Mouse (Mus musculus) adrenal gland, postnatal 25 days (tissue): ENCODE results near the gene Capn1. TPM values are rescaled to one million over a fixed set of nuclear protein-coding genes. Genes with fewer than 3 reads are reported as not detected.
"Not testable (repeated sequence)": the region's sequence is repeated elsewhere in the genome, so short reads cannot be mapped to it uniquely, and the experiment has no call there.

ENCODE experiments used
- DNase-seq: peaks from one replicate; pipeline ENCODE4 v3.0.0; 2021; ENCODE audit warnings: mixed read lengths
- long read RNA-seq: library from polyadenylated mRNA; stranded (forward); transcript quantifications from one replicate; pipeline ENCODE4 v2.0.0, GENCODE M21; 2021
- total RNA-seq: library from RNA; stranded (reverse); gene quantifications from 2 replicates; pipeline ENCODE4 v1.2.3, GENCODE M21; 2021

Gene Capn1
- total RNA-seq = 28.0 and 40.2 TPM in 2 replicates
- long read RNA-seq, partial matches to known transcripts = 4 of 21 reads
- long read RNA-seq, other reads (novel, unspliced or antisense) = 17 of 21 reads

DNA sequence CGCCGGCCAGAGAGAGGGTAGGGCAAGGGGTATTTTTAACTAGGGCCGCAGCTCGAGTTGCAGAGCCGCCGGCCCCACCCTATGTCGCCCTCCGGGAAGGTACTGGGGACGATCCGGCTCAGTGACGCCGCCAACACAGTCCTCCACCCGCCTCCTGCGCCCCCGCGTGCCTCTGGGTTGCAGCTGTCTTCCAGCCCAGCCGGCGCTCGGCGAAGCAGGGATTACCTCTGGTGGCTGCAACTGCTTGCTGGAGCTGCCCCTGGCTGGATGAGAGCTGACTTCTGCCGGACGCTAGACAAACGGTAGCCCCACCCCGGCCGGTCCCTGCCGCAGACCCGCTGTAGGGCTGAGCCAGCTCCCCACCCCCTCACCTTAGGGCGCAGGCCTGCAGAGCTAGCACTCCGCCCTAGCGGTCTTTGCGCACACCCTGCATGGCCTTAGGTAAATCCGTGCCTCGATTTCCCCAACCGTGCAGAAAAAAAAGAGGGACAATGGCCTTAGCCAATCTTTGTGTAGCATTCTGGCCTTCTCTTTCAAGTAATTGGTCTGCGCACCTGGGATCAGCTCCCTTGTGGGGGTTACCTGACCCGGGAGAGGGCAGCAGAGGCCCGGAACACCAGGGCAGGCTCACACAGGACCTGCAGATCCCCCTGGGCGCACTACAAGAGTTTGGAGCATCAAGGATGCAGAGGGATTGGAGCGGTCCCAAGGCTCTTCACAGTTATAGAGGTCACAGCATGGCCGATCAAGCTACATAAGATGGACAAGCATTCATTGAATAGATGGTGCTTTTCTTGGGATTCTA, at the start of gene Capn1:
Capn1 (minus strand) TSS at position 387 of the 805 bp plus-strand sequence.
- DNase-seq = peak; percentile 76

DNA sequence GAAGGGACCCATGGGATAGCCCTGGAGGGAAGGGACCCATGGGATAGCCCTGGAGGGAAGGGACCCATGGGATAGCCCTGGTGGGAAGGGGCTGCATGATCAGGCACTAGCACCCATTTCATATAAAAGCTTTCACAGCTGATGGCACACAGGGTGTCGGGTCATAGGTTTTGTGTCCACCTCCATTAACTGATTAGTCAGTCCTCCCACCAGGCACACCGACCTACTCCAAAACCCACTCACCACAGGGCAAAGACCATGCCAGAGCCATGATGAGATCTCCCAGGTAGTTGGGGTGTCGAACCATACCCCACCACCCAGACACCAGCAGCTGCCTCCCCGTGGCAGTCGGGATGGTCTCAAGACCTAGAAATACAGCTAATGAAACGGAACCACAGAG, 47.4 kb upstream of the Capn1 start:
- DNase-seq = no peak

- no peak for DNase-seq
Observed at GRCm38 (mm10) chr19:6062418-6062817, 46.7 kb upstream of the Capn1 start.

DNA sequence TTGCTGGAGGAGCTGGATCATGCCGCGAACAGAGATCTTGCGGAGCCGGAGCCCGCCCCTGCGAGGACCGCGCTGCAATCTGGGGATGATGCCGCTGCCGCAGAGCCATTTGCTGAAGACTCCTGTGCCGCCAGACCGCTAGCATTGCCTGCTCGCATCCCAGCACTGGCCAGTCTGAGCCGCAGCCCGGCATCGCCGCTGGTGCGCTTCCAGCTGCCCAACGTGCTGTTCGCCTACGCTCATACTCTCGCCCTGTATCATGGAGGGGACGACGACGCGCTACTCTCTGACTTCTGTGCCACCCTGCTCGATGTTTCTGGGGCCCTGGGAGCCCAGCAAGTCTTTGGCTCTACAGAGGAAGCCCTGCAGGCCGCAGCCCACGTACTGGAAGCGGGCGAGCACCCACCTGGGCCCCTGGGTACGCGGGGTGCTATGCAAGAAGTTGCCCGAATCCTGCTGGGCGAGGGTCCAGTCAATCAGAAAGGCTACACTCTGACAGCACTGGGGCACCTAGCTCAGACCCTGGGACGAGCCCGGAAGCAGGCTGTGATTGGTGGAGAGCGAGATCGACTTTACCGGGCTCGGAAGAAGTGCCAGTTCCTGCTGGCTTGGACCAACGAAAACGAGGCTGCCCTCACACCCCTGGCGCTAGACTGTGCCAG, 46.1 kb upstream of the Capn1 start:
- peak; percentile 34 for DNase-seq

- DNase-seq = peak; percentile 89
Observed at GRCm38 (mm10) chr19:6061021-6061533, 45.4 kb upstream of the Capn1 start, which contains the start of gene Znhit2. Gene Znhit2, plus strand, starts transcription at chr19:6061192.

DNA sequence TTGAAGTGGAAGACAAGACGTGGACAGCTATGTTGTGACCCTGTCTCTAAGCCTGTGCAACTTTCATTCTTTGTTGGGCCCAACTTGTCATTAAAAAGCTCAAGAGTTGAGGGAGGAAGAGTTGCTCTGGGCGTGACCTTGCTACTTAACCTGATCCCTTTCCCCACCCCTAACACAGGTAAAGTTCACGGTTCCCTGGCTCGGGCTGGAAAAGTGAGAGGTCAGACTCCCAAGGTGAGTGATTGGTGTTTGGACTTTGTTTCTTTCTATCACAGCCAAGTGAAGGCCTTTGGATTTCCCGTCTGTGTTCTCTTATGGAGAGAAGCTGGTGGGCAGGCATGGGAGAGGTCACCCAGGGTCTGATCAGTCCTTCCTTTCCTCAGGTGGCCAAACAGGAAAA, 43.3 kb upstream of the Capn1 start:
- no peak for DNase-seq

GRCm38 (mm10) chr19:6058513-6058912, 42.8 kb upstream of the Capn1 start:
- DNase-seq = no peak

DNA sequence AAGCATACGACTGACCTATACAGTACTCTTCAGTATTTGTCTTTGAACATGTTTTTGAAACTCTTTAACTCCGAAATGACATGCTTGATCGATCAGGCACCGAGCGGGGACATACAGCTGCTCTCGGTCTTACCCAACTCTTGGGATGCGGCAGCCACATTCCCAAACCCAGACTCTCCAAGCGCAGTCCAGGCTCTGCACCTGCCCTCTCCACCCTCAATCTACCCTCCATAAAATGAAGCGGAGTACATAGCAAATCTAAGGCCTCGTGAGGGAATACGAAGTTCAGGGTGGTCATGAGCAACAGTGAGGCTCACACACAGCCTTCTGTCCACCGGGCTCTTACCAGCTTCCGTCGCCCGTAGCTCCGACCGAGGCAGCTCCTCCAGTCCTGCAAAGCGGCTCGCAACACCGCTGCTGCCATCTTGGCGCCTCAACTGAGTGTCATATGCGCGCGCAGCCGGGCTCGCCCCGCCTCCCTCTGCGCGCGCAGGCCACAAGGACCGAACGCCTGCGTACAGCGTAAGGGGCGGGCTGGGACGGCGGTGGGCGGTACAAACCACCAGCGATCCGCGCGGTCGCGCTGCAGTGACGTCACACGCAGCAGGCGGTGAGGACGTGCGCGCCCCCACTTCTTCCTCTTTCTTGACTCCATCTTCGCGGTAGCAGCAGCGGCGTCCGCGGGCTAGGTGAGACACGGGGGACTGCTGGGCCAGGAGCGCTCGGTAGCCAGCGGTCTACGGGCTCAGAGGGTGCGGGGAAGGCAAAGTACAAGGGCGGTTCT, 41.8 kb upstream of the Capn1 start, which contains the start of the genes Mrpl49 and Fau:
Mrpl49 (minus strand) TSS at position 473 of the 784 bp plus-strand sequence.
Fau (plus strand) TSS at position 532 of the 784 bp plus-strand sequence.
- DNase-seq = peak; percentile 99

GRCm38 (mm10) chr19:6056696-6057095, 41.0 kb upstream of the Capn1 start:
- no peak for DNase-seq

GRCm38 (mm10) chr19:6054296-6054695, 38.6 kb upstream of the Capn1 start:
- DNase-seq = no peak

DNA sequence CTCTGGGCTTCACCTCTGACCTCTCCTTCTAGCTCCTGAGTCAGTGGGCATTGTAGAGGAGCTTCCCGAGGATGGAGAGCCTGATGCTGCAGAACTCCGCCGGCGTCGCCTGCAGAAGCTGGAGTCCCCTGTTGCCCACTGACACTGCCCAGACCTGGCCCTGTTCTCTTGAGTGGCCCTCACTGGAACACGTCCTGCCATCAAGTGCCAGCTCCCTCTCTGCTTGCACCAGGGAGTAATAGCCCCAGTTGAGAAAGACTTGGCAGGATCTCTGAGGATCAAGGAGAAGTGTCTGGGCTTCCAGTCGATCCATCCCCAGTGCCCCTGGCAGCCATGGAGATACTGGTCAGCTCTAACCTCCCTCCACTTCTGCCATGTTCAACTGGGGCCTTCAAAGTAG, 36.8 kb upstream of the Capn1 start:
- DNase-seq = peak; percentile 17

DNA sequence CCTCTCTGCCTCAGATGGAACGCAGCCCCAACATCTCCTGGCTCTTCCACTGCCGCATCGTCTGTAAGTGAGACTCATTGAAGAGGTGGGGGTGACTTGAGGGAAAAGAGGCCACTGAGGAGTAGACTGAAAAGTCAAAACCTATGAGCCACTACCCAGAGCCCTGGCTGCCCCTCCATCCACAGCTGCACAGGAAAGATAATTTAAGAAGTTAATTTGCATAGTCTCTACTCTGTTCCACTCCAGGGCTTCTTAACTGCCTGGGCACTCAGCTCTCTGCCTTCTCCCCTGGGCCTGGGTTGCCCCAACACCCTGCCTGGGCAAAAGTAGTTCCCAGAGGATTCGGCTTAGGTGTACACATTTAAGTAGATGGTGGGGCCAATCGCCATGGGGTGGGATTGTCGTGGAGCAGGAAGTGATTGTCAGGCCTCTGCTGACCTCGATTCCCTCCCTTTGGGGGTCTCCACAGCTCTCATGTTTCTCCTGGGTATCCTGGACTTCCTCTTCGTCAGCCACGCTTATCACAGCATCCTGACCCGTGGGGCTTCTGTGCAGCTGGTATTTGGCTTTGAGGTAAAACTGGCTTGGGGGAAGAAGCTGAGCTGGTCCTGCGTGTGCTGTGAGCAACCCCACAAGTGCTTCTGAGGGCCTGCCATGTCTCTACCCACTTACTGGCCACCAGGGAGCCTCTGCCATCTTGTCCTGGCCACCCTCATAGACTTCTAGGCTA, 33.1 kb upstream of the Capn1 start:
- DNase-seq = no peak

GRCm38 (mm10) chr19:6047899-6048166, 32.1 kb upstream of the Capn1 start:
- no peak for DNase-seq

DNA sequence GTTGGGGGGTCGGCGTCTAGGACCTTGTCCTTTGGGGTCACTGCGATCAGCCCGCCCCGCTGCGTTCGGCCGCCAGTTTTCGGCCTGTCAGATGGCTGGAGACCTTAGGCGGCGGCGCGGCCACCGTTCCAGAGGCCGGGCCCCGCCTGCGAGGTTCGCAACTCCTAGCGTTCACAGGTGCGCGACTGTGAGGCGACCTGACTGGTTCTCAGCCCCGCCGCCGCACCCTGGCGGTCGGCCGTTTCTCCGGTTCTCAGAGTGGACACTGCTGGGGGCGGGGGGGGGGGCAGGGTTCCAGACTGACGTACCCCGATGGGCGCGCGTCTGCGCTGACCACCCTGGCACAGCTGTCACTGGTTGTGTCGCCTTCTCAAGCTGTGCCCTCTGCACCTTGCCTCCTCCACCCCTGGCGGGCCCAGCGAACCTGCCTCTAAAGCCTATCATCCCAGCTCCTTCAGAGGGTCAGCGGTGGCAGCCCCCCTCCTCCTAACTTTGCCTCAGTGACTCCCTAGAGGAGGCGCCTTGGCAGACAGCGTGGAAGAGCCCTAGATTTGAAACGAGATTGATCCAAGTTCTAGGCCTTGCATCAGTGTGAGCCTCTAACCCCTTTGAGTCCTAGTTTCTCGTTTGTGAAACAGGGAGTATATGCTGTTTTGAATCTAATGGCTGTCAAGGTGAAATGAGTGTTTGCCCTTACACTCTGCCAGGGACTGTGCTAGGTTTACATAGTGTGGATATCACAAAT, 31.6 kb upstream of the Capn1 start:
- DNase-seq = no peak

- peak; percentile 89 for DNase-seq
Observed at GRCm38 (mm10) chr19:6046294-6047153, 30.8 kb upstream of the Capn1 start, which contains the start of gene Syvn1. Gene Syvn1, plus strand, starts transcription at chr19:6046576.

DNA sequence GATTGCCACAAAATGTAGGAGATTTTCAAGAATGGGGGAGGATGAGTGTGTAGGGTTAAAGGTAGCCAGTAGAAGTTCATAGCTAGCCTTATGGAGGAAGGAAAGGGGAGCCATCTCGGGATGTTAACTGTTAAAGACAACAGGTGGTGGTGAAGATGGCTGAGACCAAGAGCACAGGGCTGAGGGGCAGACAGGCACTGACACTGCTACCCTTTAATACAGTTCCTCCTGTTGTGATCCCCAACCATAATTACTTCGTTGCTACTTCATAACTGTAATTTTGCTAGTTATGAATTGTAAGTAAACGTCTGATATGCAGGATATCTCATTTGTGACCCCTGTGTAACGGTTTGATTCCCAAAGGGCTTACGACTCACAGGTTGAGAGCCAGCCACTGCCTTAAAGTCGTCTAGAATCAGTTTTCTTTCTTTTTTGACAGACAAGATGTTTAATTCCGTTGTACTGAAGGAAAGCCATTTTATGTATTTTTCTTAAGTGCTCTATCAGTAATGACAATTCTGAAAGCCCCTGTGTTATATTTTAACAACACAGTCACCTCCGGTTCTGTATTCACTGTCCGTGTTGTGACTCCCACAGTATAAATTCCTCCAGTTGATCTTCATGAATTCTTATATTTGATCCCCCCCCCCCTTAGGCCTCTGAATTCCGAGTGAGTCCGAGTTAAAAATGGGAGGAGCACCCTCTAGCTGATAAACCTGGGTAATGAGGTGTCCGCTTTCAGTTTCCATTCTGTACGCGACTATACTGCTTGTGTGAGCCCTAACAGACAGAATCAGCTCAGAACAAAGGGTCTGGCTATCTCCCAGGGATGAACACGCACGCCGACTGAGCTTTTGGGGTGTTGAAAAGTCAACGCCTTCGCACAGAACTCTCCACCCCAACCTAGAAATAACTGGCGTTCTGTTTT, 29.9 kb upstream of the Capn1 start:
- DNase-seq = no peak

- DNase-seq = not testable (repeated sequence)
Observed at GRCm38 (mm10) chr19:6044102-6044501, 28.4 kb upstream of the Capn1 start.

DNA sequence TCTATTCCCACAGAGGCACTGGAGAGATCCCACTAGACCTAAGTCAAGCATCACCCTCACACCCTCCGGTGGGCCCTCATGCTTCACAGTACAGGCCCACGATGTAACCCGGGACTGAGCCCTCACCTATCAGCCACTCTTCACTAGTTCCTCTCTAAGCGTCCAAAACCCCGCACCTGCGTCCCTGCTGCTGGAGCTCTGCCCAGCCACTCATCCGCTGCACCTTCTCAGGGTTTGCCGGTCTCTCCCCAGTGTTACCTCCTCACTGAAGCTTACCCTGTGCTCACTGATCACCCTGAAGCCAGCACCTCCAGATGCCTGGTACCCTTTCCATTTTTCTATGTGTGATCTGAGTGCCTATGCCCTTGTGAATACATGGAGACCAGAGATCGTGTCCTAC, 26.6 kb upstream of the Capn1 start:
- DNase-seq = no peak

- DNase-seq = no peak
Observed at GRCm38 (mm10) chr19:6040002-6040401, 24.3 kb upstream of the Capn1 start.
